Comparison of ENCODE assay signal across 12 mouse cellular contexts in the genomic region with DNA sequence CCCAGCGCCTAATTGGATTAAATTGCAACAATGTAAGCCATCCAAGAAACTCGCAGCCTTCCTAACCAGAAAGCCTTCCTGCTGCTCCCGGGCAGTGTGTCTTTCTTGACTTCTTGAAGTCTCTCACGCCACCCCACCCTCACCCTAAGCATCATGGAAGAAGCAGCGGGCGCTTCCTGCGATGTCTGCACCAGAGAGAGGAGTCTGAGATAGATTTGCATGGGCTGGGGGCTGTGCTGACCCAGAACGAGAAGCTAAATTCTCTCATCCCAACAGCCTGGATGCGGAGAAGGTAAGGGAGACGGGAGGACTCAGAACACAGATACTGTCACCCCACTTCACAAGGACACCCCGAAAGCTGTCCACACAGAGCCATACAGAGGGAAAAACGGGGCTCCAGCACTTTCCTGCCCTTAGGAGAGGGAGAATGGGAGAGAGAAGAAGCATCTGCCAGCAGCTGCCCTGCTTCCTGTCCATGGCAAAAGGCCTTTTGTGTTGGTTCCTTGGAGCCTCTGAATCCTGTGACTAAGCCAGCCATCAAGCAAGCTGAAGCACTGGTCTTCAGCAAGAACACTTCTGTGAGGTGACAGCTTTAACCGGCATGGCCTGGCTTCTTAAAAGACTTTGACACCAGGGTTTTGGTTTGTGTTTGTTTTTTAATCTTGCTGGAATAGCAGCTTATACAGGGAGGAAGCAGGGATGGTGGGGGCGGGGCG. TPM values are rescaled to one million over a fixed set of nuclear protein-coding genes. Genes with fewer than 3 reads are reported as not detected.
DNase-seq lines count a peak whose midpoint lies in the region; ATAC-seq and TF ChIP-seq lines count a peak whose summit lies in the region.
"Had no signal": no experiment of that assay in that cellular context is flagged by ENCODE, and none has a peak within 500 bp of the region (broad histone marks: within the 10 kb centered on the region; RNA-seq: fewer than 3 reads in every experiment).

No protein-coding gene starts in this region.

- no peak for TF ChIP-seq CTCF in midbrain, postnatal 0 days (IDR thresholded peaks at IDR 0.05)

- H3K36me3 ChIP-seq in heart, embryonic 14.5 days (ENCODE audit: control insufficient read depth, insufficient read depth, low read length): no peaks in the 10 kb centered on the region
- H3K36me3 ChIP-seq in lung, embryonic 16.5 days (ENCODE audit: control insufficient read depth, insufficient read depth, low read length): no peaks in the 10 kb centered on the region
- no peaks in the 10 kb centered on the region for H3K36me3 ChIP-seq in hindbrain, embryonic 10.5 days
- no peaks in the 10 kb centered on the region for H3K36me3 ChIP-seq in midbrain, postnatal 0 days (ENCODE audit: insufficient read depth, low read length)

- intact Hi-C loops in heart, postnatal 10 days (cut with DNase I): loop anchor here (2.0 kb wide), 1 partner anchor 214 kb away; no protein-coding TSS in a partner anchor

- no peak overlapping the region for H3K4me3 ChIP-seq in heart, embryonic 14.5 days (ENCODE audit: control insufficient read depth in 1 of 2, insufficient read depth in 1 of 2, low read depth in 1 of 2, low read length in 2 of 2)
- no peak overlapping the region for H3K4me3 ChIP-seq in lung, embryonic 16.5 days (ENCODE audit: low read length)
- 0 out of 2 replicates have a peak overlapping the region, but pooled peaks have one; percentile 25 for H3K4me3 ChIP-seq in hindbrain, embryonic 10.5 days
- H3K4me3 ChIP-seq in midbrain, postnatal 0 days (ENCODE audit: low read depth, low read length): no peak overlapping the region
- H3K4me3 ChIP-seq: myocyte had no signal

- H3K27me3 ChIP-seq in heart, embryonic 14.5 days (ENCODE audit: control insufficient read depth, insufficient read depth, low read length): no peaks in the 10 kb centered on the region
- H3K27me3 ChIP-seq in lung, embryonic 16.5 days (ENCODE audit: control insufficient read depth, insufficient read depth, low read depth, low read length): peaks cover 3% of the 10 kb centered on the region; the same call in 1 of the 2 replicates
- H3K27me3 ChIP-seq in hindbrain, embryonic 10.5 days (ENCODE audit: insufficient read depth, poor library complexity, severe bottlenecking): peaks cover 11% of the 10 kb centered on the region; the same call in 1 of the 2 replicates
- no peaks in the 10 kb centered on the region for H3K27me3 ChIP-seq in midbrain, postnatal 0 days (ENCODE audit: insufficient read depth, low read length)

- H3K4me1 ChIP-seq in heart, embryonic 14.5 days (ENCODE audit: control insufficient read depth in 2 of 2, insufficient read depth in 2 of 2, low read length in 2 of 2): peaks cover 19 to 35% of the 10 kb centered on the region in 2 experiments
- H3K4me1 ChIP-seq in lung, embryonic 16.5 days (replicated peaks; ENCODE audit: control insufficient read depth, insufficient read depth, low read length): peaks cover 8% of the 10 kb centered on the region
- peaks cover 23% of the 10 kb centered on the region for H3K4me1 ChIP-seq in hindbrain, embryonic 10.5 days (replicated peaks)
- H3K4me1 ChIP-seq in midbrain, postnatal 0 days (ENCODE audit: insufficient read depth, low read length): peaks cover 7% of the 10 kb centered on the region; the same call in 1 of the 2 replicates

- WGBS in heart, embryonic 14.5 days: 68% methylated on average over 15 of the region's 15 CpGs
- WGBS in lung, embryonic 16.5 days: 68% methylated on average over 15 of the region's 15 CpGs
- WGBS in hindbrain, embryonic 10.5 days: 60% methylated on average over 15 of the region's 15 CpGs
- 33% methylated on average over 15 of the region's 15 CpGs for WGBS in midbrain, postnatal 0 days

- H3K27ac ChIP-seq in heart, embryonic 14.5 days (replicated peaks in 1 of 2; ENCODE audit: control insufficient read depth in 1 of 2, insufficient read depth in 1 of 2, low read depth in 2 of 2, low read length in 2 of 2): peak overlapping the region; percentile 40 to 66
- H3K27ac ChIP-seq in lung, embryonic 16.5 days (ENCODE audit: low read length): no peak overlapping the region
- peak overlapping the region; percentile 51 for H3K27ac ChIP-seq in hindbrain, embryonic 10.5 days
- H3K27ac ChIP-seq in midbrain, postnatal 0 days (ENCODE audit: low read depth, low read length): no peak overlapping the region
- H3K27ac ChIP-seq: liver, embryonic 14.5 days had no signal

- peak overlapping the region; percentile 38 for H3K4me2 ChIP-seq in heart, embryonic 14.5 days (ENCODE audit: low read length)
- peak overlapping the region; percentile 32; the same call in 1 of the 2 replicates for H3K4me2 ChIP-seq in lung, embryonic 16.5 days (ENCODE audit: low read depth, low read length)
- peak overlapping the region; percentile 33; the same call in 1 of the 2 replicates for H3K4me2 ChIP-seq in midbrain, postnatal 0 days (ENCODE audit: low read depth, low read length, poor library complexity, severe bottlenecking)

- no peak for DNase-seq in heart, postnatal 10 days
- no peak for DNase-seq in lung, adult 18-20 months
- no peak for DNase-seq in hindbrain, embryonic 10.5 days (ENCODE audit: low spot score)
- DNase-seq in midbrain, postnatal 0 days (ENCODE audit: low spot score): no peak
- DNase-seq in cerebellum, adult 9-11 months: no peak
- DNase-seq in spleen, postnatal 14 days (ENCODE audit: low spot score in 2 of 2): no peak
- DNase-seq: layer of hippocampus, postnatal 36 days had no signal

- no peak for ATAC-seq in heart, embryonic 14.5 days (ENCODE audit: insufficient number of reproducible peaks, insufficient read depth, low FRiP score, low read depth)
- ATAC-seq in lung, embryonic 16.5 days (ENCODE audit: low read depth): no peak
- 0 out of 2 replicates have a peak, but pooled peaks have one; percentile 14 for ATAC-seq in midbrain, postnatal 0 days (ENCODE audit: low FRiP score)

- H3K9ac ChIP-seq in heart, embryonic 14.5 days (ENCODE audit: low read length): no peak overlapping the region
- H3K9ac ChIP-seq in lung, embryonic 16.5 days (ENCODE audit: low read length): no peak overlapping the region
- H3K9ac ChIP-seq in midbrain, postnatal 0 days (replicated peaks; ENCODE audit: low read length, poor library complexity, severe bottlenecking): no peak overlapping the region
- H3K9ac ChIP-seq: liver, embryonic 14.5 days had no signal

- H3K9me3 ChIP-seq in heart, embryonic 14.5 days (ENCODE audit: control insufficient read depth, low read length): no peaks in the 10 kb centered on the region
- H3K9me3 ChIP-seq in lung, embryonic 16.5 days (ENCODE audit: control insufficient read depth, low read length): no peaks in the 10 kb centered on the region
- no peaks in the 10 kb centered on the region for H3K9me3 ChIP-seq in hindbrain, embryonic 10.5 days
- H3K9me3 ChIP-seq in midbrain, postnatal 0 days (ENCODE audit: low read length): no peaks in the 10 kb centered on the region

RNA-seq across cellular contexts. Expression of gene Tbx19, which starts 41.4 kb away (rescaled TPM):
- polyA plus RNA-seq in heart, embryonic 14.5 days (2014; fragmentation: Nextera tagmentation; extraction: Ambion mirVana): not detected in 2 replicates
- not detected for total RNA-seq in heart, postnatal 10 days (2021)
- polyA plus RNA-seq in lung, embryonic 16.5 days (2015; fragmentation: Nextera tagmentation; extraction: Ambion mirVana): 0.05 TPM in 1 of 2 replicates, not detected in the other
- not detected in 2 replicates for polyA plus RNA-seq in hindbrain, embryonic 10.5 days (2016; fragmentation: Nextera tagmentation; extraction: Ambion mirVana)
- 0.19 TPM in 1 of 2 replicates, not detected in the other for total RNA-seq in midbrain, postnatal 0 days (2014; rRNA removed)
- 0.10 and 0.26 TPM in 2 replicates for polyA plus RNA-seq in midbrain, postnatal 0 days (2015; fragmentation: Nextera tagmentation; extraction: Ambion mirVana)
- total RNA-seq: layer of hippocampus, postnatal 36 days had no signal
- polyA plus RNA-seq: frontal cortex, adult 2 months; myocyte had no signal

Comparison
In these comparisons a context has a peak if more than half of its experiments do, and no peak if none do; other contexts are left out.
1. H3K27ac ChIP-seq: peak in heart, embryonic 14.5 days (2 of 2) and hindbrain, embryonic 10.5 days (single experiment); none in lung, embryonic 16.5 days (single experiment) and midbrain, postnatal 0 days (single experiment).
2. Peak in every context shown above with its lines, with median percentiles within 50 percentile points of each other: H3K4me2 ChIP-seq.